7 mouse cellular contexts compared by ENCODE assay signal in genomic region chr17:47504228-47504627, GRCm38 (mm10). TPM values are rescaled to one million over a fixed set of nuclear protein-coding genes. Genes with fewer than 3 reads are reported as not detected.
A peak's percentile ranks its signal among the peaks of the same experiment; 100 is the strongest.
DNase-seq lines count a peak whose midpoint lies in the region; ATAC-seq and TF ChIP-seq lines count a peak whose summit lies in the region.

No protein-coding gene starts in this region.

- peak overlapping the region; percentile 95 for H3K4me3 ChIP-seq in lung, adult 2 months (replicated peaks; ENCODE audit: extremely low read depth, low read depth, low read length)
- H3K4me3 ChIP-seq in embryonic facial prominence, embryonic 12.5 days, result no peak overlapping the region
- no peak overlapping the region for H3K4me3 ChIP-seq in hindbrain, postnatal 0 days (ENCODE audit: low read length)

- peak overlapping the region; percentile 64 for H3K4me2 ChIP-seq in embryonic facial prominence, embryonic 12.5 days (replicated peaks)
- H3K4me2 ChIP-seq in hindbrain, postnatal 0 days (ENCODE audit: low read depth, low read length), result peak overlapping the region; percentile 66

- no peaks in the 10 kb centered on the region for H3K9me3 ChIP-seq in embryonic facial prominence, embryonic 12.5 days
- H3K9me3 ChIP-seq in hindbrain, postnatal 0 days (ENCODE audit: low read length), result no peaks in the 10 kb centered on the region

- no peaks in the 10 kb centered on the region for H3K27me3 ChIP-seq in embryonic facial prominence, embryonic 12.5 days
- no peaks in the 10 kb centered on the region for H3K27me3 ChIP-seq in hindbrain, postnatal 0 days (ENCODE audit: insufficient read depth, low read length)

- H3K4me1 ChIP-seq in lung, adult 2 months (ENCODE audit: control insufficient read depth, insufficient read depth, low read length), result peaks cover 22% of the 10 kb centered on the region
- H3K4me1 ChIP-seq in embryonic facial prominence, embryonic 12.5 days, result peaks cover 45% of the 10 kb centered on the region
- H3K4me1 ChIP-seq in hindbrain, postnatal 0 days (ENCODE audit: insufficient read depth, low read length), result peaks cover 12% of the 10 kb centered on the region

- DNase-seq in lung, adult 2 months, result no peak
- DNase-seq in lung, postnatal 10 days, result no peak
- no peak for DNase-seq in hindbrain, postnatal 0 days (ENCODE audit: low spot score)
- peak; percentile 57 for DNase-seq in naive thymus-derived CD4-positive, alpha-beta T cell, adult 2 months (ENCODE audit: low read depth)
- DNase-seq in layer of hippocampus, adult 18-20 months (ENCODE audit: low spot score in 2 of 2), result no peak

- H3K36me3 ChIP-seq in embryonic facial prominence, embryonic 12.5 days, result peaks cover 1% of the 10 kb centered on the region
- H3K36me3 ChIP-seq in hindbrain, postnatal 0 days (ENCODE audit: insufficient read depth, low read length), result peaks cover 3% of the 10 kb centered on the region; the same call in 1 of the 2 replicates

- WGBS in lung, adult 2 months, result 38% methylated on average over 5 of the region's 5 CpGs
- WGBS in embryonic facial prominence, embryonic 12.5 days, result 71% methylated on average over 5 of the region's 5 CpGs
- 71% methylated on average over 5 of the region's 5 CpGs for WGBS in hindbrain, postnatal 0 days

- ATAC-seq in embryonic facial prominence, embryonic 12.5 days (ENCODE audit: insufficient number of reproducible peaks, insufficient read depth, low FRiP score, low TSS enrichment), result no peak
- no peak for ATAC-seq in hindbrain, postnatal 0 days
- ATAC-seq in granulocyte monocyte progenitor cell, adult 5-6 weeks (replicated peaks; ENCODE audit: poor library complexity, severe bottlenecking), result no peak

- no peak for TF ChIP-seq CTCF in lung, adult 2 months (IDR thresholded peaks at IDR 0.05; ENCODE audit: insufficient read depth, low read length)
- TF ChIP-seq CTCF in hindbrain, postnatal 0 days (IDR thresholded peaks at IDR 0.05; ENCODE audit: low read depth), result no peak

- H3K27ac ChIP-seq in embryonic facial prominence, embryonic 12.5 days, result no peak overlapping the region
- no peak overlapping the region for H3K27ac ChIP-seq in hindbrain, postnatal 0 days

- no peak for TF ChIP-seq POLR2A in lung, adult 2 months (IDR thresholded peaks at IDR 0.05; ENCODE audit: borderline replicate concordance, extremely low read depth, low read depth, low read length)

- 0 out of 2 replicates have a peak overlapping the region, but pooled peaks have one; percentile 48 for H3K9ac ChIP-seq in embryonic facial prominence, embryonic 12.5 days
- H3K9ac ChIP-seq in hindbrain, postnatal 0 days (replicated peaks; ENCODE audit: low read length), result no peak overlapping the region

RNA-seq across cellular contexts. Expression of gene Ccnd3, which starts 0.6 kb away (rescaled TPM):
- 202 and 229 TPM in 2 replicates for polyA plus RNA-seq in lung, adult 2 months (2012; rRNA removed)
- polyA plus RNA-seq in embryonic facial prominence, embryonic 12.5 days (2016; fragmentation: Nextera tagmentation; extraction: Ambion mirVana), result 355 and 362 TPM in 2 replicates
- 55.0 and 63.4 TPM in 2 replicates for total RNA-seq in hindbrain, postnatal 0 days (2014; rRNA removed)
- 69.3 and 71.5 TPM in 2 replicates for polyA plus RNA-seq in hindbrain, postnatal 0 days (2015; fragmentation: Nextera tagmentation; extraction: Ambion mirVana)
- total RNA-seq in layer of hippocampus, adult 18-20 months (2021), result 10 to 100 TPM; 43.4 to 43.6 TPM
- 99.8 and 128 TPM in 2 replicates for total RNA-seq in granulocyte monocyte progenitor cell, adult 5-6 weeks (2014; fragmentation: Nextera tagmentation)
- 35.5 and 35.9 TPM in 2 replicates for total RNA-seq in granulocyte monocyte progenitor cell, adult 5-6 weeks (2017)

RNA-seq across cellular contexts. Expression of gene Taf8, which starts 2.1 kb away (rescaled TPM):
- polyA plus RNA-seq in lung, adult 2 months (2012; rRNA removed), result 25.7 and 32.2 TPM in 2 replicates
- polyA plus RNA-seq in embryonic facial prominence, embryonic 12.5 days (2016; fragmentation: Nextera tagmentation; extraction: Ambion mirVana), result 34.2 and 35.8 TPM in 2 replicates
- total RNA-seq in hindbrain, postnatal 0 days (2014; rRNA removed), result 17.9 and 22.2 TPM in 2 replicates
- polyA plus RNA-seq in hindbrain, postnatal 0 days (2015; fragmentation: Nextera tagmentation; extraction: Ambion mirVana), result 11.8 and 12.3 TPM in 2 replicates
- 10 to 100 TPM; 19.1 to 23.9 TPM for total RNA-seq in layer of hippocampus, adult 18-20 months (2021)
- 13.9 and 23.8 TPM in 2 replicates for total RNA-seq in granulocyte monocyte progenitor cell, adult 5-6 weeks (2014; fragmentation: Nextera tagmentation)
- 34.7 and 40.9 TPM in 2 replicates for total RNA-seq in granulocyte monocyte progenitor cell, adult 5-6 weeks (2017)
